Mouse (Mus musculus): ENCODE measurements at regions not wholly inside any gene's neighbourhood (a gene's known extent, or its start where the extent isn't known, plus 50 kb on each side); places are given as distances from the start of the nearest gene placed in this dataset.

GRCm38 (mm10) chrX:97434327-97434726 lies 57.3 kb upstream of the Eda2r start:
- DNase-seq (ENCODE audit: low spot score) = no peak

- DNase-seq (ENCODE audit: low spot score) = peak; percentile 49
These were observed 54.4 kb upstream of the Eda2r start for GRCm38 (mm10) chrX:97431391-97431803.

Measured in testis, postnatal 10 days (tissue).